Mouse (Mus musculus) heart, postnatal 0 days (tissue): Measurements from ENCODE around the gene Poldip2.
A peak's percentile ranks its signal among the peaks of the same experiment; 100 is the strongest.

Experiments
- CTCF ChIP-seq: IDR thresholded peaks from 2 replicates; pipeline ENCODE4 v1.5.1; 2016; ENCODE audit warnings: antibody characterized with exemption, control low read depth, low read depth
- EP300 ChIP-seq: IDR thresholded peaks from 2 replicates; pipeline ENCODE4 v1.6.1; 2016; ENCODE audit warnings: antibody characterized with exemption, low read depth

DNA sequence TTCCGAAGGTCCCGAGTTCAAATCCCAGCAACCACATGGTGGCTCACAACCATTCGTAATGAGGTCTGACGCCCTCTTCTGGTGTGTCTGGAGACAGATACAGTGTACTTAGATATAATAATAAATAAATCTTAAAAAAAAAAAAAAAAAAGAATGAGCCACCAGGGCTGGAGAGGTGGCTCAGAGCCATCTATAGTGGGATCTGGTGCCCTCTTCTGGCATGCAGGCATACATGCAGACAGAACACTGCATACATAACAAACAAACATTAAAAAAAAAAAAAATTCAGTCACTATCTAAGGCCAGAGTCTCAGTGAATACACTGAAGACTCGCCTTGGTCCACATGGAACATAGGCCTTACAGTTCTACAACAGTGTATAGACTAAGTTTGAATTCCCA, 2.8 kb upstream of the Poldip2 start:
- TF ChIP-seq CTCF (peak; percentile 34), EP300 (no peak)
